Mouse (Mus musculus) heart, adult 2 months (tissue): ENCODE data around the gene Fkbp1a. TPM values are rescaled to one million over a fixed set of nuclear protein-coding genes. Genes with fewer than 3 reads are reported as not detected.

Experiments
- DNase-seq, 2 experiments: peaks; one replicate each; pipeline ENCODE4 v3.0.0; 2021
- H3K27ac ChIP-seq: fragments of 200-600 bp; 2 replicates; pipeline ENCODE4 v1.8.1; 2022
- H3K27me3 ChIP-seq: fragments of 200-500 bp; 2 replicates; pipeline ENCODE4 v1.6.1; 2012; ENCODE audit warnings: mild to moderate bottlenecking, low read length, inconsistent platforms, mixed read lengths; ENCODE audit not compliant: control insufficient read depth, insufficient read depth
- H3K36me3 ChIP-seq: fragments of 200-500 bp; 2 replicates; pipeline ENCODE4 v1.6.1; 2012; ENCODE audit warnings: low read length, inconsistent platforms; ENCODE audit not compliant: control insufficient read depth, insufficient read depth
- H3K4me1 ChIP-seq: fragments of 200-500 bp; 2 replicates; pipeline ENCODE4 v1.6.1; 2011; ENCODE audit warnings: low read length; ENCODE audit not compliant: control insufficient read depth, insufficient read depth
- H3K4me3 ChIP-seq: fragments of 200-600 bp; 2 replicates; pipeline ENCODE4 v1.8.1; 2022
- H3K79me2 ChIP-seq: fragments of 200-500 bp; replicated peaks from 2 replicates; pipeline ENCODE4 v1.6.1; 2012; ENCODE audit warnings: mild to moderate bottlenecking, inconsistent platforms, low read length, moderate library complexity, mixed read lengths; ENCODE audit not compliant: control insufficient read depth, insufficient read depth
- H3K9ac ChIP-seq: fragments of 200-500 bp; 2 replicates; pipeline ENCODE4 v1.6.1; 2012; ENCODE audit warnings: low read depth, mild to moderate bottlenecking, control low read depth, inconsistent platforms, low read length, mixed read lengths
- CTCF ChIP-seq: fragments of 200-600 bp; IDR thresholded peaks from 2 replicates; pipeline ENCODE4 v1.8.1; 2022; ENCODE audit warnings: antibody characterized with exemption, mild to moderate bottlenecking, moderate library complexity
- EP300 ChIP-seq: fragments of 200-500 bp; IDR thresholded peaks from 2 replicates; pipeline ENCODE4 v1.6.1; 2011; ENCODE audit warnings: low read depth, low read length, control low read depth; ENCODE audit not compliant: insufficient read depth
- POLR2A ChIP-seq: fragments of 200-500 bp; IDR thresholded peaks from 2 replicates; pipeline ENCODE4 v1.6.1; 2011; ENCODE audit warnings: mild to moderate bottlenecking, low read depth, low read length, control low read depth; ENCODE audit not compliant: insufficient read depth
- WGBS: fragments of 180-500 bp; shearing (Covaris S2); methylation state at CpG from one replicate; pipeline ENCODE4 v1.1.7; 2018; 5-methylcytosine and 5-hydroxymethylcytosine counted together
- intact Hi-C: fragments of 180-260 bp; cut with DNase I; formaldehyde crosslinking; loops from one replicate; pipeline ENCODE4 v1.15.1; 2025
- polyA plus RNA-seq: library from polyadenylated mRNA; depleted of rRNA; stranded (reverse); fragments of >200 nt; gene quantifications from 2 replicates; pipeline ENCODE4 v1.2.3, GENCODE M21; 2012; rRNA removed
- total RNA-seq, 2 experiments: library from RNA; stranded (reverse); gene quantifications; 2 replicates each; pipeline ENCODE4 v1.2.3; 2021

The Fkbp1a gene
- total and polyA plus RNA-seq, 3 experiments: 90.5 to 211 (median 197) TPM

DNA sequence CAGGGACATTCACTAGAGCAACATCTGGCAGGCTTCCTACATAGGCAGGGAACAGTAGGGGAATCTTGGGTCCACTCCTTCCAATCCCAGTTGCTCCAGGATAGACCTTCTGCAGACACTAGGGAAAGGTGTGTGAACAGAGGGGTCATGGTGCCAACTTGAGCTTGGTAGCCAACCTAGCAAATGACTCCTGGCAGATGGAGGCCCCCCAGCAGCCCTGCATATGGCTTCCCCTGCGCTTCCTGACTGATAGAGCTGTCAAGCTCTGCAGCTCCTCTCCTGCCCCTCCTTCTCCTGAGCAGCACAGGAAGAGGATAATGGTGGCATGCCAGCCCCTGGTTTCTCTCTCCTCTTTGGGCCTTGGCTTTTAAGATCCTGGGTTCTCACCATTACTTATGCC, 66.2 kb downstream of the Fkbp1a start:
- Histone ChIP-seq H3K27me3 (no peaks in the 10 kb centered on the region), H3K79me2 (no peaks in the 10 kb centered on the region), H3K27ac (no peak overlapping the region), H3K4me3 (no peak overlapping the region), H3K4me1 (no peaks in the 10 kb centered on the region), H3K9ac (no peak overlapping the region), H3K36me3 (no peaks in the 10 kb centered on the region)
- intact Hi-C loops: no loop called here
- no peak for TF ChIP-seq POLR2A
- no peak for TF ChIP-seq EP300
- TF ChIP-seq CTCF: no peak
- WGBS: 40% methylated on average over 1 of the region's 1 CpGs
- DNase-seq: no peak

DNA sequence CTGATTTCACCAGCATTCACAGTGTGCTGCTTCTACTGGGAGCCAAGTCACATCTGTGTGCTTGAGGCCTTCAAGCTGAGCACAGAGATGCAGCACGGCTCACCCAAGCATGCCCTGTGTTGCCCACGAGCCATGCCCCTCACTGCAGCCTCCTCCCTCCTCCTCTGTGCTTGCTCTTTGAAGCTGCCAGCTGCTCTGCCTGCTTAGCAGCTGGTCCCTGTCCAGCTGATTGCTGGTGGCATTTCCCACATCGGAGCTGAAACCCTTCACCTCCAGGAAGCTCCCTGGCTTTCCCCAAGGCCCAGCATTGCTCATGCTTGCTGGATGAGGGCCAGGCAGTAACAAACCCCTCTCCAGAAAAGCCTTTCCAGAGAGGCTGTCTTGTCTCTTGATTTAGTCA, 67.7 kb downstream of the Fkbp1a start:
- DNase-seq: no peak
- H3K4me3 ChIP-seq: no peak overlapping the region
- 27% methylated on average over 3 of the region's 3 CpGs for WGBS
- H3K36me3 ChIP-seq: no peaks in the 10 kb centered on the region
- no peak overlapping the region for H3K27ac ChIP-seq
- no peaks in the 10 kb centered on the region for H3K27me3 ChIP-seq
- H3K9ac ChIP-seq: no peak overlapping the region
- TF ChIP-seq CTCF (no peak), POLR2A (no peak), EP300 (no peak)
- no peaks in the 10 kb centered on the region for H3K79me2 ChIP-seq
- H3K4me1 ChIP-seq: no peaks in the 10 kb centered on the region
- intact Hi-C loops: no loop called here

Other genes with a start within 250 kb of the Fkbp1a start
- gene 4921509C19Rik, start 66.3 kb upstream of the Fkbp1a start, total RNA-seq: not detected
- 0.09 TPM in 1 of 2 replicates, not detected in the other for gene 4921509C19Rik, start 66.3 kb upstream of the Fkbp1a start, polyA plus RNA-seq
- gene Nsfl1c, start 48.3 kb upstream of the Fkbp1a start, total RNA-seq: 10 to 100 TPM; 77.8 to 80.8 TPM
- 59.5 and 74.1 TPM in 2 replicates for gene Nsfl1c, start 48.3 kb upstream of the Fkbp1a start, polyA plus RNA-seq
- gene Sdcbp2, start 30.1 kb downstream of the Fkbp1a start, total RNA-seq: 1 to 10 TPM; 1.9 to 2.4 TPM
- 2.2 TPM in 2 replicates for gene Sdcbp2, start 30.1 kb downstream of the Fkbp1a start, polyA plus RNA-seq
- gene Snph, start 90.1 kb downstream of the Fkbp1a start, total RNA-seq: 1 to 10 TPM; 4.3 to 5.0 TPM
- 0.09 and 0.21 TPM in 2 replicates for gene Snph, start 90.1 kb downstream of the Fkbp1a start, polyA plus RNA-seq
- not detected for gene Rad21l, start 126.0 kb downstream of the Fkbp1a start, total RNA-seq
- not detected in 2 replicates for gene Rad21l, start 126.0 kb downstream of the Fkbp1a start, polyA plus RNA-seq
- gene Tmem74b, start 159.5 kb downstream of the Fkbp1a start, total RNA-seq: 1 to 10 TPM; 4.6 to 5.8 TPM
- 4.4 and 4.5 TPM in 2 replicates for gene Tmem74b, start 159.5 kb downstream of the Fkbp1a start, polyA plus RNA-seq
- gene Psmf1, start 201.7 kb downstream of the Fkbp1a start, total RNA-seq: 10 to 100 TPM; 21.8 to 25.9 TPM
- 29.6 and 30.6 TPM in 2 replicates for gene Psmf1, start 201.7 kb downstream of the Fkbp1a start, polyA plus RNA-seq